Mouse (Mus musculus) adrenal gland, adult (tissue): ENCODE data around the gene Pot1a.

Experiments
- DNase-seq, 2 experiments: peaks; one replicate each; pipeline ENCODE4 v3.0.0; 2022 to 2023; ENCODE audit warnings: low spot score in 1 of 2; ENCODE audit not compliant: inconsistent age in 2 of 2

Pot1a gene

GRCm38 (mm10) chr6:25808806-25809495 lies at the start of gene Pot1a:
Gene Pot1a, minus strand, starts transcription at chr6:25809246.
- DNase-seq = peak; percentile 96 to 98

GRCm38 (mm10) chr6:25836261-25836660 lies 27.2 kb upstream of the Pot1a start:
- no peak for DNase-seq

GRCm38 (mm10) chr6:25806021-25806420 lies 3.0 kb downstream of the Pot1a start:
- DNase-seq = no peak

GRCm38 (mm10) chr6:25802269-25802668 lies 6.8 kb downstream of the Pot1a start:
- DNase-seq = no peak

- no peak for DNase-seq
Observed at GRCm38 (mm10) chr6:25801230-25801629, 7.8 kb downstream of the Pot1a start.

GRCm38 (mm10) chr6:25768238-25768637 lies 40.8 kb downstream of the Pot1a start:
- DNase-seq = no peak

- no peak for DNase-seq
Observed at GRCm38 (mm10) chr6:25767552-25767951, 41.5 kb downstream of the Pot1a start.

GRCm38 (mm10) chr6:25767073-25767472 lies 42.0 kb downstream of the Pot1a start:
- peak; percentile 5 to 47 for DNase-seq

- no peak for DNase-seq
Observed at GRCm38 (mm10) chr6:25766283-25766682, 42.8 kb downstream of the Pot1a start.

- peak in 1 of 2 experiments; percentile 61 for DNase-seq
Observed at GRCm38 (mm10) chr6:25752651-25753050, 56.4 kb downstream of the Pot1a start.

GRCm38 (mm10) chr6:25736533-25736932 lies 72.5 kb downstream of the Pot1a start:
- DNase-seq = no peak

- DNase-seq = no peak
Observed at GRCm38 (mm10) chr6:25726560-25726959, 82.5 kb downstream of the Pot1a start.

- DNase-seq = no peak
Observed at GRCm38 (mm10) chr6:25710601-25711000, 98.4 kb downstream of the Pot1a start.

- DNase-seq = peak; percentile 12 to 72
Observed at GRCm38 (mm10) chr6:25709250-25709895, 99.7 kb downstream of the Pot1a start.

GRCm38 (mm10) chr6:25699956-25700355 lies 109.1 kb downstream of the Pot1a start:
- DNase-seq = no peak
